Mouse (Mus musculus) forebrain, embryonic 13.5 days (tissue): ENCODE data around the gene Gm9922. TPM values are rescaled to one million over a fixed set of nuclear protein-coding genes. Genes with fewer than 3 reads are reported as not detected.

Source experiments
- polyA plus RNA-seq: library from polyadenylated mRNA; unstranded; fragments of >200 nt; fragmentation: Nextera tagmentation; extraction: Ambion mirVana; gene quantifications from 2 replicates; pipeline ENCODE4 v1.2.1, GENCODE M21; 2015

Gm9922 gene
- polyA plus RNA-seq, 1 experiment from 2014 or later = not detected

Other genes starting within 250 kb of the Gm9922 start
- gene Tbc1d4, start 120.6 kb downstream of the Gm9922 start, polyA plus RNA-seq = 5.6 and 7.3 TPM in 2 replicates
- 112 and 114 TPM in 2 replicates for gene Commd6, start 89.1 kb downstream of the Gm9922 start, polyA plus RNA-seq
- gene Uchl3, start 75.8 kb downstream of the Gm9922 start, polyA plus RNA-seq = 204 and 209 TPM in 2 replicates
- 2.1 TPM in 2 replicates for gene Lmo7, start 143 bp upstream of the Gm9922 start, polyA plus RNA-seq